16 mouse cellular contexts compared by ENCODE assay signal in genomic region chr2:178688586-178688985, GRCm38 (mm10).
"Had no signal": no experiment of that assay in that cellular context is flagged by ENCODE, and none has a peak within 500 bp of the region (broad histone marks: within the 10 kb centered on the region; RNA-seq: fewer than 3 reads in every experiment).

No protein-coding gene starts in this region.

- H3K27me3 ChIP-seq: neural tube, embryonic 12.5 days; neural tube, embryonic 13.5 days; stomach, embryonic 15.5 days had no signal

- H3K4me2 ChIP-seq: neural tube, embryonic 12.5 days; neural tube, embryonic 13.5 days; neural tube, embryonic 15.5 days; stomach, embryonic 15.5 days had no signal

- H3K9me3 ChIP-seq: neural tube, embryonic 12.5 days; neural tube, embryonic 13.5 days; neural tube, embryonic 15.5 days; stomach, embryonic 15.5 days had no signal

- H3K36me3 ChIP-seq: neural tube, embryonic 12.5 days; neural tube, embryonic 13.5 days; neural tube, embryonic 15.5 days; stomach, embryonic 15.5 days had no signal

- H3K4me3 ChIP-seq: neural tube, embryonic 12.5 days; neural tube, embryonic 13.5 days; neural tube, embryonic 15.5 days; stomach, embryonic 15.5 days had no signal

- DNase-seq: right cerebral cortex, adult 18-20 months; right cerebral cortex, postnatal 14 days; right cerebral cortex, postnatal 25 days; right cerebral cortex, postnatal 4 days; spleen, adult 18-20 months; thymus, adult 18-20 months; thymus, adult 2 months; thymus, postnatal 14 days; thymus, postnatal 25 days; thymus, postnatal 36 days; thymus, postnatal 4 days had no signal

- H3K9ac ChIP-seq: neural tube, embryonic 12.5 days; neural tube, embryonic 13.5 days; neural tube, embryonic 15.5 days; stomach, embryonic 15.5 days had no signal

- H3K27ac ChIP-seq: neural tube, embryonic 12.5 days; neural tube, embryonic 13.5 days; neural tube, embryonic 15.5 days; stomach, embryonic 15.5 days; stomach, postnatal 0 days had no signal
